Mouse (Mus musculus): Measurements from ENCODE around the gene Trim72. TPM values are rescaled to one million over a fixed set of nuclear protein-coding genes. Genes with fewer than 3 reads are reported as not detected.
A peak's percentile ranks its signal among the peaks of the same experiment; 100 is the strongest.

Trim72 gene
- polyA plus RNA-seq, 1 experiment: 2.1 TPM

- DNase-seq: peak in 1 of 2 experiments; percentile 37
- 28% methylated on average over 1 of the region's 1 CpGs for WGBS
- Histone ChIP-seq H3K27ac (ENCODE audit: insufficient read depth, low read length) (no peak overlapping the region), H3K4me1 (ENCODE audit: control insufficient read depth, insufficient read depth, low read length) (peaks cover 23% of the 10 kb centered on the region), H3K4me3 (replicated peaks; ENCODE audit: insufficient read depth, low read depth, low read length) (no peak overlapping the region), H3K27me3 (ENCODE audit: control insufficient read depth, insufficient read depth, low read length) (no peaks in the 10 kb centered on the region)
- no peak for TF ChIP-seq POLR2A (IDR thresholded peaks at IDR 0.05; ENCODE audit: borderline replicate concordance, insufficient read depth, low read length)
- no peak for TF ChIP-seq CTCF (IDR thresholded peaks at IDR 0.05; ENCODE audit: borderline replicate concordance, insufficient read depth, low read depth, low read length)
These were observed 3.4 kb upstream of the Trim72 start for GRCm38 (mm10) chr7:128000068-128000950.

- no peak overlapping the region for H3K27ac ChIP-seq (ENCODE audit: insufficient read depth, low read length)
- DNase-seq: no peak
- no peak overlapping the region for H3K4me3 ChIP-seq (replicated peaks; ENCODE audit: insufficient read depth, low read depth, low read length)
- no peaks in the 10 kb centered on the region for H3K27me3 ChIP-seq (ENCODE audit: control insufficient read depth, insufficient read depth, low read length)
- TF ChIP-seq POLR2A (IDR thresholded peaks at IDR 0.05; ENCODE audit: borderline replicate concordance, insufficient read depth, low read length) (no peak), CTCF (IDR thresholded peaks at IDR 0.05; ENCODE audit: borderline replicate concordance, insufficient read depth, low read depth, low read length) (no peak)
- H3K4me1 ChIP-seq (ENCODE audit: control insufficient read depth, insufficient read depth, low read length): peaks cover 32% of the 10 kb centered on the region
- WGBS: 85% methylated on average over 6 of the region's 6 CpGs
These were observed 651 bp upstream of the Trim72 start for GRCm38 (mm10) chr7:128003098-128003497.

- whole genome bisulfite sequencing: 28% methylated on average over 5 of the region's 5 CpGs
- Histone ChIP-seq H3K27me3 (ENCODE audit: control insufficient read depth, insufficient read depth, low read length) (no peaks in the 10 kb centered on the region), H3K4me1 (ENCODE audit: control insufficient read depth, insufficient read depth, low read length) (peaks cover 32% of the 10 kb centered on the region), H3K4me3 (replicated peaks; ENCODE audit: insufficient read depth, low read depth, low read length) (no peak overlapping the region), H3K27ac (ENCODE audit: insufficient read depth, low read length) (no peak overlapping the region)
- TF ChIP-seq CTCF (IDR thresholded peaks at IDR 0.05; ENCODE audit: borderline replicate concordance, insufficient read depth, low read depth, low read length): no peak
- no peak for TF ChIP-seq POLR2A (IDR thresholded peaks at IDR 0.05; ENCODE audit: borderline replicate concordance, insufficient read depth, low read length)
- DNase-seq: no peak
These were observed 369 bp downstream of the Trim72 start for GRCm38 (mm10) chr7:128004150-128004486.

GRCm38 (mm10) chr7:128004487-128005362 is 976 bp downstream of the Trim72 start:
- Histone ChIP-seq H3K27ac (ENCODE audit: insufficient read depth, low read length) (no peak overlapping the region), H3K27me3 (ENCODE audit: control insufficient read depth, insufficient read depth, low read length) (no peaks in the 10 kb centered on the region), H3K4me3 (replicated peaks; ENCODE audit: insufficient read depth, low read depth, low read length) (no peak overlapping the region), H3K4me1 (ENCODE audit: control insufficient read depth, insufficient read depth, low read length) (peaks cover 32% of the 10 kb centered on the region)
- WGBS: 30% methylated on average over 35 of the region's 35 CpGs
- peak; percentile 29 to 34 for DNase-seq
- TF ChIP-seq CTCF (IDR thresholded peaks at IDR 0.05; ENCODE audit: borderline replicate concordance, insufficient read depth, low read depth, low read length): no peak
- no peak for TF ChIP-seq POLR2A (IDR thresholded peaks at IDR 0.05; ENCODE audit: borderline replicate concordance, insufficient read depth, low read length)

- no peak for TF ChIP-seq CTCF (IDR thresholded peaks at IDR 0.05; ENCODE audit: borderline replicate concordance, insufficient read depth, low read depth, low read length)
- TF ChIP-seq POLR2A (IDR thresholded peaks at IDR 0.05; ENCODE audit: borderline replicate concordance, insufficient read depth, low read length): no peak
These were observed 2.4 kb downstream of the Trim72 start for GRCm38 (mm10) chr7:128006193-128006592.

GRCm38 (mm10) chr7:128009715-128010340 is 6.1 kb downstream of the Trim72 start:
- no peak for DNase-seq
- TF ChIP-seq CTCF (IDR thresholded peaks at IDR 0.05; ENCODE audit: borderline replicate concordance, insufficient read depth, low read depth, low read length) (no peak), POLR2A (IDR thresholded peaks at IDR 0.05; ENCODE audit: borderline replicate concordance, insufficient read depth, low read length) (no peak)
- H3K4me3 ChIP-seq (replicated peaks; ENCODE audit: insufficient read depth, low read depth, low read length): no peak overlapping the region
- 58% methylated on average over 40 of the region's 40 CpGs for WGBS
- H3K4me1 ChIP-seq (ENCODE audit: control insufficient read depth, insufficient read depth, low read length): peaks cover 9% of the 10 kb centered on the region
- no peaks in the 10 kb centered on the region for H3K27me3 ChIP-seq (ENCODE audit: control insufficient read depth, insufficient read depth, low read length)
- no peak overlapping the region for H3K27ac ChIP-seq (ENCODE audit: insufficient read depth, low read length)

More at GRCm38 (mm10) chr7:128006193-128006592, 2.4 kb downstream of the Trim72 start:
- H3K4me3 ChIP-seq (replicated peaks; ENCODE audit: insufficient read depth, low read depth, low read length): no peak overlapping the region
- peak; percentile 48 to 62 for DNase-seq
- H3K27ac ChIP-seq (ENCODE audit: insufficient read depth, low read length): no peak overlapping the region
- peaks cover 32% of the 10 kb centered on the region for H3K4me1 ChIP-seq (ENCODE audit: control insufficient read depth, insufficient read depth, low read length)
- H3K27me3 ChIP-seq (ENCODE audit: control insufficient read depth, insufficient read depth, low read length): no peaks in the 10 kb centered on the region
- WGBS: 25% methylated on average over 7 of the region's 7 CpGs

- H3K4me3 ChIP-seq (replicated peaks; ENCODE audit: insufficient read depth, low read depth, low read length): no peak overlapping the region
- WGBS: 59% methylated on average over 13 of the region's 13 CpGs
- H3K4me1 ChIP-seq (ENCODE audit: control insufficient read depth, insufficient read depth, low read length): no peaks in the 10 kb centered on the region
- H3K27ac ChIP-seq (ENCODE audit: insufficient read depth, low read length): no peak overlapping the region
- DNase-seq: no peak
- no peak for TF ChIP-seq CTCF (IDR thresholded peaks at IDR 0.05; ENCODE audit: borderline replicate concordance, insufficient read depth, low read depth, low read length)
- no peaks in the 10 kb centered on the region for H3K27me3 ChIP-seq (ENCODE audit: control insufficient read depth, insufficient read depth, low read length)
These were observed 8.5 kb downstream of the Trim72 start for GRCm38 (mm10) chr7:128012136-128012780.

All from cerebellum, adult 2 months (tissue).